Mouse (Mus musculus): Measurements from ENCODE around the gene Gadd45g.

The Gadd45g gene

DNA sequence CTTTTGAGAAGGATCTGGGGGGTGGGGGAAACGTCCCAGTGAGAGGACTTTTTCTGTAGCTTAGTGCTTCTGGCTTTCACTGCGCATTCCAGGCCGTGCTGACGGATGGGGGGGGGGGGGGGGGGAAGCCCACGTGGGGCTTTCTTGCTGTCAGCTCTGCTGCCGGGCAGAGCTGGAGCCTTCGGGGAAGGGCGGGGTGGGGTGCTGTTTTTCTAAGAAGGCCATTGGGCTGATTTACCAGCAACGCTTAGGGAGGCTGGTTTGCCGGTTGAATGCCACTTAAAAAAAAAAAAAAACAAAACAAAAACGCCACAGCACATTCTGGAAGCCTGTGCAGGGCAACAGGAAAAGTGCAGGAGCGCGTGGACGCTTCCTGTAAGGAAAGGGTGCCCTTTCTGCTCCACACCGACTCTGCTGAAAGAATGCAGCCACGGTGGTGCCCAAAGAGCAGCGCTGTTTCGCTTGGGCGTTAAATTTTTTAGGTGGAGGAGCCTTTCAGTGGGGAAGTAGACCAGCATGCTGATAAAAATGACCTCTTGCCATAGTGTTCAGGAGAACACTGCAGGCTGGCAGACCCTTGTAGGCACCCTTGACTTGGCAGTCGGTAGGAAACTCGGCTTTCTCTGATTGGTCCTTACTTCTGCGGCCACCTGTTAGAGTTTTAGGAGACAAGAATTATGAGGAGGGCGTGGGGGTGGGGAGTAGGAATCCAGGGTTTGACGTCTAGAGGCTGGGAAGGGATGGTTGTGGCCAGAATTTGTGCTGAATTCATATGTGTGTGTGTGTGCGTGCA, 3.0 kb downstream of the Gadd45g start:
- no peak for ATAC-seq (ENCODE audit: insufficient number of reproducible peaks, low FRiP score, low TSS enrichment)

DNA sequence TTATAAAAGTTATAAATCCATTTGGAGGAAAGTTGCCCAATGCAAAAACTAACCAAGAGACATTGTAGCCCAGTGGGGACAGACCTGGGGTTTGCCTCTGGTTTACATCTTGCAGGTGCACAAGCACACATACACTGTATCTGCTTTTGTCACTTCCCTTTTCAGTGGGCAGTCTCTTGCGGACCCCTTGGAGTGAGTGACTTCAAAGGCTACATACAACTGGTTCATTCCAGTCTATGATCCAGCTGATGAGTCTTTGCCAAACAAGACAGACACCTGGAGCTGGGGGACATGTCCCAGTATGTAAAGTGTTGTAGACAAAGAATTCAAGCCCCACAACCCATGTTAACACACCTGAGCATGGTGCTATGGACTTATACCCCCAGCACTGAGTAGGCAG, 4.1 kb downstream of the Gadd45g start:
- ATAC-seq (ENCODE audit: insufficient number of reproducible peaks, low FRiP score, low TSS enrichment), result no peak

DNA sequence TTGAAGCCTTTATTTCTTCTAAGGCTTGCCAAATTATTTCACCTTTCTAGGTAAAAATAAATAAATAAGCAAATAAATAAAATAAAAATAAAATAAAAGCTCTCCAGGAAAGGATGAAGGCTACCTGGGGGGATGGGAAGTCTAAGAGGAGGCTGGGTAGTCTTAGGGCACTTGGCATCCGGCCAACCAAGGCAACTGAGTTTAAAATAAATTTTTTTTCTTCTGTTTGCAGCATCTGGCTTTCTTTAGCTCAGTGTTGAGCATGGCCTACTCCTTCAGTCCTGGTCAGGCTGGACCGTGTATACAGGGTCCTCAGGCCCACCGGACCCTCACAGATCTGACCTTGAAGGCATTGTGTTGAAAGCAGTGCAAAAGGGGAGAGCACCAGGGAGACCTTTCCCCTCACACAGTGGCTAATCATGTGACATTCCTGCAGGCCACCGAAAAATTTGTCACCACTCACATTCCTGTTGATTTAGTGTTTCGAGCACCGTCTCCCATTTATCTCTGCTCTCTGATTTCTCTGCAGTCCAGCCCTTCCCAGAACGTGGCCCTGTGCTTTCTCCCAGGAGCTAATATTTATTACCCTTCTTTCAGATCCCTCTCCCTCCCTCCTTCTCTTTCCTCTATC, 6.2 kb downstream of the Gadd45g start:
- no peak for ATAC-seq (ENCODE audit: insufficient number of reproducible peaks, low FRiP score, low TSS enrichment)

DNA sequence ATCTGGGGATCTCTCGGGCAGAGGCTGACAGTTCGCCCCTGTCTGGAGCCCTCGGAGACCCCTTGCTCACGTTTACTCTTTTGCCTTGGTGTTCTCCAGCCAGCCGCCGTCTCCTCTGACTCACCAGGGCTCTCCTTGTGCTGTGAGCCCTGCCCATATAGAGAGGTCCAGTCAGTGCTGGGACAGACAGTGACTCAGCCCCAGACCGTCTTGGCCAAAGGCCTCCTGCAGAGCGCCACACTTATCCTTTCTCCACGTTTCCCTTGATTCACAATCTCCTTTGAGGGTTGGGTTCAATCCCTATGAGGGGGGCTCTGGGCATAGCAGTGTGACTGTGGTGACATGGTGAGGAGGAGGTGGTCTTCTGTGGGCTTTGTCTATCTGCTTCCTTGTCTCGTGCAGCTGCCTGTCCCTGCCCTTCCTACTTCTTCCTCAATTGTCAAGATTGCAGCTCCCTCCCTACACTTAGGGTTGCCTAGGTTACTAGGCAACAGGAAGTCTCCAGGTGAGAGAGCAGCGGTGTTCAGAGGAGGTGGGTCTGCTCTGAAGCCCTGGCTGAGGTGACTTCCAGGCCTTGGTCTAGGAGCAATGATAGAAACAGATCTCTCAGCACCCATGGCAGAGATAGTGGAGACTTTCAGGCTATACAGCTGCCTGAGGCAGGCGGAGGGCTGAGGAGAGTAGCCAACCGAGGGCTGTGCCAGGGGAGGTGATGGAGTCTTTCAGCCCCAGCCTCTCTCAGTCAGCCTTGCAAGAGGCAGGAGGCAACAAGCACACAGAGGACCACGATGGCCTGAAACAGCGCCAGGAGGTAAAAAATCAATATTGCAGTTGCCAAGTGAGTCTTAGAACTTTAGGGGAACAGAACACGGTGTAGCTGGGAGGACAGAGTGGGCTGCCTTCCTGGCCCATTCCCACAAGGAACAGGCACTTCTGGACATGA, 7.1 kb downstream of the Gadd45g start:
- no peak for ATAC-seq (ENCODE audit: insufficient number of reproducible peaks, low FRiP score, low TSS enrichment)

DNA sequence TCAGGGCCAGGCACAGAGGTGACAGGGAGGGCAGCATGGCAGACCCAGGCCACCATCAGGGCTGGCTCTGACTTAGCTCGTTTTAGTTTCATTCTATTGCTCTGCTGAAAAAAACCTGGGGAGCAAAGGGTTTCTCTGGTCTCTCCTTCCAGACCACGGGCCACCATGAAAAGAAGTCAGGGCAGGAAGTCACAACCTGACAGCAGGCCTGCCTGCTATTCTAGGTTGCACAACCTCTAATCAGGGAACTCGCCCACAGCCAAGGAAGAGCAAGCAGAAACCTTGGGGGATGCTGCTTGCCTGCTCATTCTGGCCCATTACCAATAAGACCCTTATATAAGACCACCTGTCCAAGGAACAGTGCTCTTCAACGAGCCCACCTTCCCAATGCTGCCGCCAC, 9.1 kb downstream of the Gadd45g start:
- no peak for ATAC-seq (ENCODE audit: insufficient number of reproducible peaks, low FRiP score, low TSS enrichment)

DNA sequence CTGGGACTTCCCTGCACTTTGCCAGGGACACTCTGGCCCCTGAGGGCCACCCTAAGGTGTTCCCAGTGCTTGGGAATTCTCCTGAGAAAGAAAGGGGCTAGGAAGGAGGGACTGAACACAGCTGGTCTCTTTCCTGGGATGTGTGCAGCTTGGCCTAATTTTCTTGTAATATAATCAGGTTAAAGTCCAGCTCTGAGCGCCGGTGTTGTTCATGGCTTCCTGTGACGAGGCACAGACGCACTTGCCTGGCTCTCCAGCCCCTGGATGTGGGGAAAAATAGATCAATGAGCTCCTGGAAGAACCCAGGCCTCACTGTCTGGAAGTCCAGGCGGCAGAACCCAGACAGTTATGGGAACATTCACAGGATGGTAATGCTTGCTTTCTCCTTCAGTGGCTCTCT, 10.7 kb downstream of the Gadd45g start:
- ATAC-seq (ENCODE audit: insufficient number of reproducible peaks, low FRiP score, low TSS enrichment), result no peak

DNA sequence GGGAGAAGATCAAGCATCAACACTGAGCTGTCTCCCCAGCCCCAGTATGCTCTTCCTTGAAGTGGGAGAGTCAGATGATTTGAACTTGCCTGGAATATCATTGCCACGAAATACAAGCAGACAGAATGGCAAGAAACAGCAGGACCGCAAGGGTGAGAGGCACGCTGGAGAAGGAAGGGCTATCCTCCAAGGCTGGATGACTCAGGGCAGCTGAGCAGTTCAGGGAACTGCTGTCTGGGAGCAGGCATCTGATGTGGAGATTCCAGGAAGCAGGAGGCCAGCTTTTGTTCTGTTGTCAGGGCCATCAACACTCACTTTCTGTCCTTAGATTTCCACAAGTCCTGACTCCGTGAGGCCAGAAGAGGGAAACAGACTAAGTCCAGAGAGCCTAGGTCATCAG, 12.0 kb downstream of the Gadd45g start:
- ATAC-seq (ENCODE audit: insufficient number of reproducible peaks, low FRiP score, low TSS enrichment), result no peak

DNA sequence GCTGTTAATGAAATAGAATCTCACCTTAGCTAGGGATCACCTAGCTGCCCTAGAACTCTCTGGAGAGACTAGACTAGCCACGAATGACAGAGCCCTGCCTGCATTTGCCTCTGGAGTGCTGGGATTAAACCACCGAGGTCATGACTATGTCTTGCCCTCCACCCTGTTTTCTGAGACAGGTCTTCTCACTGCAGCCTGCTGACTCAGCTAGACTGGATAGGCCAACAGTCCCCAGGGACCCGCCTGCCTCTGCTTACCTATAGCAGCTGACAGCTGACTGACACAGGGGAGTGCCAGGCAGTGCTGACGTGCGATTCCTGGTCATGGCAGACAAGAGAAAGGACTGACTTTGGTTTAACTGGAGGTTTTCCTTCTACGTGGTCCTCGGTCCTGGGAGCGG, 12.7 kb downstream of the Gadd45g start:
- no peak for ATAC-seq (ENCODE audit: insufficient number of reproducible peaks, low FRiP score, low TSS enrichment)

DNA sequence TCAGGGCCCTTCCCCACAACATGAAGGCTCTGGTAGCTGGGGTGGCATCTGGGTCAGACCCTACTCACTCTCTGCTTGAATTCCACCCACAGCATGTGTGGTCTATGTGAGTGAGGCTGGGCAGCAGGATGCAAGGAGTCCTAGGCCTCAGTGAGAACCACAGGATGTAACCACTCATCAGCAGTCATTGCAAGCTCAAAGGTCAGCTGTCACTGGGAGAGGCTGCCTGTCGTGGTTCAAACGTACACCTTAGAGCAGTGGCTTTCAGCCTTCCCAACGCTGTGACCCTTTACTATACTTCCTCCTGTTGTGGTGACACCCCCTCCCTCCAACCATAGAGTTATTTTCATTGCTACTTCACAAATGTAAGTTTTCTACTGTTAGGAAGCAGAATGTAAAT, 13.3 kb downstream of the Gadd45g start:
- ATAC-seq (ENCODE audit: insufficient number of reproducible peaks, low FRiP score, low TSS enrichment), result no peak

DNA sequence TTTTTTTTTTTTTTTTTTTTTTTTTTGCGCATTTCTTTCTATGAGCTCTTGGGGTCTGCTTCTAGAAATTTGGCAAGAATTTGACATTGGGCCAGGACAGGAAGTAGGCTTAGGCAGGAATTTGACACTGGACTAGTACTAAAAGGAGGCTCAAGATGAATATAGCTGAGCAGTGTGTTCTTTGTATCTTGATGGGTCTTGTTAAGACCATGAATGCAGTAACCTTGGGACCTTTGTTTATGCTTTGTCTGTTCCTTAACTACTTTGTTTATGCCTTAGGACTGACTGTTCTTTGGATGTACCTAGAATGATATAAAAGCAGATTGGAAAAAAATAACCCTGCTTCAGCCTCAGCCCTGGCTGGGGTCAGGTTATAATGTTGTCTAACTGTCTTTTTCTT, 16.3 kb downstream of the Gadd45g start:
- ATAC-seq (ENCODE audit: insufficient number of reproducible peaks, low FRiP score, low TSS enrichment), result no peak

DNA sequence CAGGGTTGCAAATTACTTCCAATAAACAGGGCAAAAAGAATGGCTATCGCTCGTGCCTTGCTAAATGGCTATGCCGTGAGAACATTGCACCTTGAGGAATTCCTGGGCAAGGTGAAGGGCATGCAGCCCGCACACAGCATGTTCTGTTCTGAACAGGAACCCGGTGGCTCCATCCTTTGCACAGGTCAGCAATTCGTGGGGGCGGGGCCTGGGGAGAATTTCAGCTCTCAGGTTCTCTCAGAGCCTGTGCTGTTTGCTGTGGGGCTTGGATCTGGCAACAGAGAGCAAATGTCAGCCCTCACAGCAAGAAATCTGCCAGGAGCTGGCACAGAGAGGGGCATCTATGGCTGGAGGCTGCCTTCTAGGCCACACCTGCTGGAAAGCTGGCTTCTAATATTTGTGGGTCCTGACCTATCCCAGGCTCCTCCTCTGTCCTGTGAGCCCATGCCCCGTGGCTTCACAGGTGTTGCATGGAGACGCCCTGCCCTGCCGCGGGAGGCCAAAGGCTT, 19.7 kb downstream of the Gadd45g start:
- peak; percentile 71 for ATAC-seq (ENCODE audit: insufficient number of reproducible peaks, low FRiP score, low TSS enrichment)

DNA sequence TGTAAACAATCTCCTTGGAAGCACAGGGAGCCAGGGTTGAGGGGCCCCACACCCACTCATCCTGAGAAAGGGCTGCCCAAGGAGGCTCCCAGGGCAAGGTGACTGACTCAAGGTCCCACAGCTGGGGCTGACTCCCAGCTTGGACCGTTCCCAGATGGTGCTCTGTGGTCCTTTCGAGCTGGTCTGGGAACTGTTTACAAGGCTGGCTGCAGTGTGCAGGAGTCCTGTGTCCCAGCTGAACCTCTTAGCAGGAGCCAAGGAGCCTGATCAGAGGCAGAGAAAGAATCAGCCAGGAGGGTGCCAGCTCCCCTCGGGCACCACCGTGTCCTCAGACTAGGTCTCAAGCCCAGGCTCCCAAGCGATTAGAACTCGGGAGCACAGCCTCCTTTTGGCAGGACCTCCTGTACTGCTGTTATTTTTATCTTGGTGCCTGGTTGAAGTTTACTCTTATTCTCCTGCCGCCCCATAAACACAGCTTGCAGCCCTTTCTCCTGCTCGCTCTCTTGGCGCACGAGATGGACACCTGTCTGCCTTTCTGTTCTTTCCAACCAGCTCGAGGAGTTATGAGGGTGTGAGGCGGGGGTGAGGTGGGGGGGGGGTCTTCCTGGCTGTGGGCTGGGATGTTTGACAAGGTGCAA, 22.1 kb downstream of the Gadd45g start:
- ATAC-seq (ENCODE audit: insufficient number of reproducible peaks, low FRiP score, low TSS enrichment), result no peak

DNA sequence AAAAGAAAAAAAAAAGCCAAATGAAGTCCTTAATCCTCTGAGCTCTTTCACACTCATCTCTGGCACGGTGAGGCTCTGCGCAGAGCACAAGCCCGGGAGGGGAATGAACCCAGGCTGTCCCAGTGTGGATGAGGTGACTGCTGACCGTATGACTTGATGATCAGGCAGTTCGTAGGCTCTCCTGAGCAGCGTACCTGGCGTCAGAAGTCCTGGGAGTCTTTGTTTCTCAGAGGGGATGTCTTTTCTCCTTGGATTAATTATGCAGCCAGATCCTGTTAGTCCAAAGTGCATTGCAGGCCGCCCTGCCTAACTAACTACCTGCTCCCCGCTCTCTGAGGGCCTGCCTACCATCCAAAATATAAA, 22.6 kb downstream of the Gadd45g start:
- ATAC-seq (ENCODE audit: insufficient number of reproducible peaks, low FRiP score, low TSS enrichment), result no peak

DNA sequence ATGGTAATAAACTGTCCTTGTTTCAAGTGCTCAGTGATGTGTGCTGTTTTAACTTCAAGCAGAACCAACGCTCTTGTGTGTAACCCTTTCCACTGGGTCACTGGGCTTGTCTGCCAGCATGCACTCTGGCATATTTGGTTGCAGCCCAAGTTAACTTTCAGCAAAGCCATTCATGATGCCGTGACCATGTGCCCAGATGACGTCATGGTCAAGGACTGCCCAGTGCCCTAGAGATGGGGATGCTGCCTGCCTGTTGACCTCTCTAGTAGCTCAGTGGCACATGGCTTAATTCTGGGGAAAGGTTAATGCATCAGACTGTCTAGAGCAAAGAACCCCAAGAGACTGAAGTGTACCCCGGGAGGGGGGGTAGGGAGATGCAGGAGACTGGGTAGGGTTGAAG, 24.7 kb downstream of the Gadd45g start:
- ATAC-seq (ENCODE audit: insufficient number of reproducible peaks, low FRiP score, low TSS enrichment), result no peak

DNA sequence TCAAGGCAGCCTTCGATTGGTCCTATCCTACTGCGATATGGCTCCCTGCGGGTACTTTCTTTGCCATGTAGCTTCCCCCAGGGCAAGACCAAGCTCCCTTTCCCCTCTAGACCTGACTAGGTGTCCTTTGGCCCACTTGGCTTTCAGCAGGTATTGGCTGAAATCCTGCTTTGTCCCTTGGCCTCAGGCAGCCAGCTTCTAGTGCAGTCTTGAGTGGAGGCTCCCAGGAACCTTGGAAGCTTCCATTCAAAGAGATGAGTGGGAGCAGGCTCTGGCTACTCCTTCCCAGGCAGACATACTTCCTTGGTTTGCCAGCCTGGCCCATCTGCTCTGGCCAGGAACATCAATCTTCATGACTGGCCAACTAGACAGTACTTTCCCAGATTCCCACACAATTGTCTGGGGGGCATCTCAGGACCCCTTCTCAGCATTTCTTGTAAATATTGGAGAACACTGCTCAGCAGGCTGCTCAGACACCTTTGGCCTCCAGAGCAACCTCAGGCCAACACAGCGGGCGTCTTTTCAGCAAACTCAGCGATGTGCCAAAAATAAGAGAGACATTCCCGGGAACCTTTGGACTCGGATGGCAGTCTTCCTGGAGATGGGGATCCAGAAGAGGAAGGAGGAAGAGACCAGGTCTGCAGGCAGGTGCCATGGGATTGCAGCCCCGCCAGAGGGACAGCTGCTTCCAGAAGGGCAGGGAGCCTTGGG, 25.9 kb downstream of the Gadd45g start:
- no peak for ATAC-seq (ENCODE audit: insufficient number of reproducible peaks, low FRiP score, low TSS enrichment)

DNA sequence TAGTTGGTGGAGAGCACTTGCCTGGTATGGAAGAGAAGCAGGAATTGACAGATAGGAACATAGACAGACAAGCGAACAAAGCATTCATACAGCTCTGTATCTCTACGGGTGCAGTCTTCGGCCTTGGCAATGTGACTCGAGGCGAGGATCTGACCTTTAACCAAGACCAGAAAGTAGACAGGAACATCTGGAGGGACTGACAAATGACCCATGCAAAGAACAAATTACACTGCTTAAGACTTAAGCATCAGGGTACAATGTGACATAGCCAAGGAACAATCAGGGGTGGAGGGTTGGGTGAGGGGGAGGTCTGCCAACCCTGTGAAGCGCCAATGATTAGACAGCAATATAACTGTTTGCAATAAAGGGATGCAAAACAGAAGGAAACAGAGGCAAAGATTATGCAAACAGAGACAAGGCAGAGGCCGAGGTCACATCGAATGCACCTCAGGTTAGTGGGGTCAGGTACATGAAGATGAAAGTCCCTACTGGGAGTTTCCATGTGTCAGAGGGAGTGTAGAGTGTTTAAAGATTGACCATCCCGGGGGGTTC, 26.6 kb downstream of the Gadd45g start:
- ATAC-seq (ENCODE audit: insufficient number of reproducible peaks, low FRiP score, low TSS enrichment), result no peak

DNA sequence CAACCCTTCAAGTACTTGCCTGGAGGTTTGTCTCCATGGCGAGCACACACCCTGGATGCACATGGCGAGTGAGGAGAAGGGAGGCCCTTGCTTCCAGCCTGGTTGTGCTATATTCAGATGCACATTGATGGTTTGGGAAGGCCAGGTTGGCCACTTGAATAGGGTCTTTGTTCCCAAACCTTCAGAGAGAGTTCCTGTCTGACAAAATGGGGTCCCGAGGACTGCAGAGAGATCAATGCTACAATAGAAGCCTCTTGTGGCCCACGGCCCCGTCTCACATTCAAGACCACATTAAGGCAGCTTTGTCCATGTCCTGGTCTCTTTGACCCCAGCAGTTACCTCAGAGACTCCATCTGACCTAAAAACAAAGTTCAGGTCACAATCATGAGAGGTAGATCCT, 27.3 kb downstream of the Gadd45g start:
- ATAC-seq (ENCODE audit: insufficient number of reproducible peaks, low FRiP score, low TSS enrichment), result no peak

DNA sequence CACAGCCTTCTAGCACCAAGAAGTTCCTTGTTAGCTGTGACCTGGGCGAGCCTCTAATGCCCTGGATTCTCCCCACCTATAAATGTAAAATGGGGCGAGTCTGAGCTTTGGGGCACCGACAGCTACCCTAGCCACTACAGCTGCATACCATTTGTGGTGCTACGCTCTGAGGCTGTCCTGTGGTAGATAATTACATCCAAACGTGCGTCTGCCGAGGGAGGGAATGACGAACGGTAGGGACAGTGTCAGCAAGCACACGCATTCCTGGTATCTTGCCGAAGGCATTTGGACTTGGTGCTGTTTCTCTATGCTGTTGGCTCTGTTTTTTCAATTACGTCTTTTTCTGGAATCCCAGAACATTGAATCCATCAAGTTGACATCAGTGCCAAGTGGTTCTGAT, 29.7 kb downstream of the Gadd45g start:
- ATAC-seq (ENCODE audit: insufficient number of reproducible peaks, low FRiP score, low TSS enrichment), result no peak

DNA sequence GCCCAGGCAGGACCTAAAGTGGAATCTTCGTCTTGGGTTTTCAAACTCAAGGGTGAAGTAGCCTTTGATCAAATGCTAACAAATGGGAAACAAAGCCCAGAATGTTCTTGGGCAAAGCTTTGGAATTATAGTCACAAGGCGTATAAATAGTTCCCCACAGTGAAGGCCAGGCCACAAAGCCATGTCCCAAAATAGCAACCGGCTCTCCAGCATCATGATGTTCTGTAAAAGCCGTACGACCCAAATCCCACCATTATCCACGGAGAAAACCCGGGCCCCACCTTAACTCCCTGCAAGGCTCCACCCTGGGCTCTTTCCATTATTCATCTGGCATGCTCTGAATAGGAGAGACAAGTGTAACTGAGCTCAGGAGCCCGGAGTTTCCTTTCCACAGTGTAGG, 32.3 kb downstream of the Gadd45g start:
- ATAC-seq (ENCODE audit: insufficient number of reproducible peaks, low FRiP score, low TSS enrichment), result no peak

DNA sequence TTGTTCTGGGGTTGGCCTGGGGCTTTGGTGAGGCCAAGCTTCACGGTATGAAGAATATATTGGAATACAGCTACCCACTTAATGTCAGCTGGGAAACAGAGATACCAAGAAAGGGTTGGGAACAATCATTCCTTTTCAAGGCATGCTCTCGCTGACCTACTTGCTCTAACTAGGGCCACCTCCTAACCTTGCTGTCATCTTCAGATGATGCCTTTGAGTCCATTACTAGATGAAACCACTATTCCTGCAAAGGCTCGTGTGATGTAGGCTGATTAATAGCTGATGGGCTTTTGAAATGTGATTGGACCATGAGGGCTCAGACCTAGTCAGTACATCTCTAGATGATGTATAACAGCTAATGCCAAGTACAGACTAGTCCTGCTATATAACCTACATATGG, 33.1 kb downstream of the Gadd45g start:
- ATAC-seq (ENCODE audit: insufficient number of reproducible peaks, low FRiP score, low TSS enrichment), result no peak
